Mouse (Mus musculus) bone marrow macrophage, adult 2 months (primary cell): ENCODE measurements around the gene Rps21.

Experiments used
- CTCF ChIP-seq: IDR thresholded peaks from 2 replicates; pipeline ENCODE4 v1.5.1; 2012; ENCODE audit warnings: low read depth, mild to moderate bottlenecking, low read length, moderate library complexity
- POLR2A ChIP-seq: IDR thresholded peaks from 2 replicates; pipeline ENCODE4 v1.6.1; 2012; ENCODE audit warnings: mild to moderate bottlenecking, low read depth, low read length, borderline replicate concordance

GRCm38 (mm10) chr2:180251838-180252237 is 5.3 kb upstream of the Rps21 start:
- TF ChIP-seq CTCF (no peak), POLR2A (no peak)
